Mouse (Mus musculus) cerebellum, adult 11-12 months (tissue): ENCODE data around the gene Dusp7.

ENCODE experiments used
- DNase-seq: peaks from one replicate; pipeline ENCODE4 v3.0.0; 2022

Gene Dusp7

DNA sequence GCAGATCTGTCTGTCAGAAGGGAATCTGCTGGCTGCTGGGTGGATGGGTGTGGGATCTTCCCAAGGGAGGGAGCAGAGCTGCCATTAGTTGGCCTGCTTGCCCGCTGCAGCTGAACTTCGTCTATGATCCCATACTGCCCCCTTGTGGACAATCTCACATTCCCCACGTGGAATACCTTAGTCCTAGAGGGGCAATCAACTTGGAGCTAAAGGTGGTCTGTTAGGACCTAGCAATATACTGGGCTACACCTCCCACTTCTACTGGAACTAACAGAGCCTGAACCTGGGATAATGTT, 53.4 kb downstream of the Dusp7 start:
- DNase-seq, result peak; percentile 79
